Mouse (Mus musculus): ENCODE data around the gene Tas2r123.

Tas2r123 gene

DNA sequence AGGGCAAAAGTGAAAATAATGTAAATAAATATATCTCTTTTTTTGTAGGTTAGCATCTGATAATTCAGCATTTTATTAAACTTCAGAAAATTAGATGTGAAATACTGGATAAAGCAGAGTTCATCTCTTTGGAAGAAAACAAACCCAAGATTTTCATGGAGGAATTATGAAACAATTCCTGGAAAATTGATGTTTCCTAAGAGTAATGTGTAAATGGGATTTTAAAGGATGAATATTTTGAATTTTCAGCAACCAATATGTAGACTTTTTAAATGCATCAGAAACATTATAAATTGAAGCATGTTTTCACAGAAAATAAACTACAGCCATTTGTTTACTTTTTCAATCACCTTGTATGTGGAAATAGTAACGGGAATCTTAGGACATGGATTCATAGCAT, at the start of gene Tas2r123:
Tas2r123 (plus strand) TSS at position 301 of the 400 bp plus-strand sequence.
- DNase-seq (ENCODE audit: low spot score) = no peak

DNA sequence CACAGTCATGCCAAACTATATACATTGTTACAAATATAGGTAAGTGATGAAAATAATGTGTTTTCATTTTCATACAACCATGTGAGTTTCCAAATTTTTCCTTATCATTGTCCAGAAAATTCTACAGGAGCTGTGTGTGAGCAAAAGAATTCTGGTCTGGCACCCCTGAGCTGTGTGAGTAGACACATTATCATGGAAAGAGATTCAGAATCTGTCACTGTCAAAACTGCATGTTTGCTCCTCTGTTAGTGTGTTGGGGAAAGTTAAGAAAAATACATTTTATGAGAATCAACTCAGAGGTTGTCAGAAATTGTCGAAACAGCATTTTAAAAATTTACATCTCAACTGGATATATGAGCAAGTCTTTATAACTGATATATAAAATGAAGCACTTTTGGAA, 44.4 kb upstream of the Tas2r123 start, which contains the start of gene Tas2r117:
Tas2r117 (plus strand) TSS at position 301 of the 400 bp plus-strand sequence.
- no peak for DNase-seq (ENCODE audit: low spot score)

DNA sequence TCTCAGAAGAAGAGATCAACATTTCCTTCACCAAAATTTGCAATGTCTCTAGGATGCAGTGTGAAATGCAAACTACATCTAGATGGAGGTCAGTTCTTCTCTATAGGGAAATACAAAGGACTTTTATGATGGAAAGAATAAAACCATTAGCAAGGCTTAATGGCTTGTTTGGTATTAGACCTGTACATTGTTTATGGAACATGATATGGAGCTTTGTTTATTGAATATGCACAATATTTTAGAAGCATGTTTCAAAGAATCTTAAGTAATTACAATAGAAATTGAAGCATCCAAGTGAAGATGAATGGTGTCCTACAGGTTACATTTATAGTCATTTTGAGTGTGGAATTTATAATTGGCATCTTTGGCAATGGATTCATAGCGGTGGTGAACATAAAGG, 8.2 kb downstream of the Tas2r123 start, which contains the start of gene Tas2r116:
Tas2r116 (plus strand) TSS at position 301 of the 400 bp plus-strand sequence.
- no peak for DNase-seq (ENCODE audit: low spot score)

DNA sequence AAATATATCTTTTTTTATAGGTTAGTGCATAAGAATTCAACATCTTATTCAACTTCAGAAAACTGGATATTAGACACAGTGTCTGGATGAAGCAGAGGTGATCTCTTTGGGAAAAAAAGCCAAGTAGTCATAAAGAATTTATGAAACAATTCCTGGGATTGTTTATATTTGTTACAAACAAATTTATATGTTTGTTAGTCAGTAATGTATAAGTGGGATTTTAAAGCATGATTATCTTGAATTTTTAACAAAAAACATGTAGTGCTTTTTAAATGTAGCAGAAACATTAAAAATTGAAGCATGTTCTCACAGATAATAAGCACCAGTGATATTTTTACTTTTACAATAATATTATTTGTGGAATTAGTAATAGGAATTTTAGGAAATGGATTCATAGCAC, 20.8 kb downstream of the Tas2r123 start, which contains the start of gene Tas2r110:
Tas2r110 (plus strand) TSS at position 301 of the 400 bp plus-strand sequence.
- no peak for DNase-seq (ENCODE audit: low spot score)

DNA sequence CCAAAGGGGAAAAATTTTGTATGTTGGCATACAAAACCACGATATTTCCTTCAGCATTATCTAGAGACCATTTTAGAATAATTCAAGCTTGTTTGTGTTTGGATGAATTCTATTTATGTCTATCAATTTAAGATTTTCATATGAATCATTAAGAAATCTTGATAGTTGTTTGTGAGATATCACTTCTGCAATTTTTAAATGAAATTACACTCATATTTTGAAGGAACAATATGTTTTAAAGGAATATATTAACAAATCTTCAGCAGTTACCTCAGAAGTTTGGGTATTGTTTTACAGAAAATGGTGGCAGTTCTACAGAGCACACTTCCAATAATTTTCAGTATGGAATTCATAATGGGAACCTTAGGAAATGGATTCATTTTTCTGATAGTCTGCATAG, 45.8 kb downstream of the Tas2r123 start, which contains the start of gene Tas2r113:
Tas2r113 (plus strand) TSS at position 301 of the 400 bp plus-strand sequence.
- DNase-seq (ENCODE audit: low spot score) = no peak

Data from urinary bladder, postnatal 10 days (tissue).